ENCODE assay signal across 26 mouse cellular contexts in the genomic region with DNA sequence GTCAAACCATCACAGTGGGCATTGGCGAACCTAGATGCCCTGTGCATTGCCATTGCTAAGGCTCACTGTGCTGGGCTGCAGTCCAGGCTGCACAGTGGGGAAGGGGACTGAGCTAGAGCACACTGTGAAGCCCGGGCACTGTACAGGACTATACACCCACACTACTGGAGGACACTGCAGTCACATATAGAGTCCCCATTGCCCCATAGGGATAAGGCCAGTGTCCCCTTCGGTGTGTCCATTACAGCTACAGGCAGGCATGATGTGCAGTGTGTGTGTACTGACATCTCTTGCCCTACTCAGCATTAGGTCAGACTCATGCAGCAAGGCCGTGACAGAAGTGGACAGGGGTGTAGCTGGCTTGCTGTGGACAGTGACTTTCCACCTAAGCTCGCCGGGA. TPM values are rescaled to one million over a fixed set of nuclear protein-coding genes. Genes with fewer than 3 reads are reported as not detected.
DNase-seq lines count a peak whose midpoint lies in the region; ATAC-seq lines count a peak whose summit lies in the region.
"Had no signal": no experiment of that assay in that cellular context is flagged by ENCODE, and none has a peak within 500 bp of the region (broad histone marks: within the 10 kb centered on the region; RNA-seq: fewer than 3 reads in every experiment).

No protein-coding gene starts in this region.

- H3K27me3 ChIP-seq in embryonic facial prominence, embryonic 13.5 days: peaks cover 73% of the 10 kb centered on the region
- H3K27me3 ChIP-seq in embryonic facial prominence, embryonic 10.5 days (replicated peaks; ENCODE audit: low read depth, poor library complexity, severe bottlenecking): peaks cover 92% of the 10 kb centered on the region
- peaks cover 73% of the 10 kb centered on the region for H3K27me3 ChIP-seq in limb, embryonic 13.5 days
- peaks cover 88% of the 10 kb centered on the region for H3K27me3 ChIP-seq in limb, embryonic 10.5 days (ENCODE audit: low read depth, poor library complexity, severe bottlenecking)
- peaks cover 11% of the 10 kb centered on the region; the same call in 1 of the 2 replicates for H3K27me3 ChIP-seq in liver, embryonic 13.5 days
- H3K27me3 ChIP-seq: Patski had no signal

- H3K9me3 ChIP-seq in embryonic facial prominence, embryonic 13.5 days: no peaks in the 10 kb centered on the region
- no peaks in the 10 kb centered on the region for H3K9me3 ChIP-seq in embryonic facial prominence, embryonic 10.5 days
- H3K9me3 ChIP-seq in limb, embryonic 13.5 days: no peaks in the 10 kb centered on the region
- H3K9me3 ChIP-seq in limb, embryonic 10.5 days (replicated peaks): no peaks in the 10 kb centered on the region
- H3K9me3 ChIP-seq in liver, embryonic 13.5 days (replicated peaks): peaks cover 4% of the 10 kb centered on the region
- H3K9me3 ChIP-seq: forebrain, embryonic 13.5 days; hindbrain, embryonic 10.5 days; limb, embryonic 12.5 days had no signal

- DNase-seq in embryonic facial prominence, embryonic 10.5 days (ENCODE audit: low spot score): no peak
- DNase-seq in limb, embryonic 10.5 days (ENCODE audit: low spot score): no peak
- peak; percentile 30 for DNase-seq in 3T3-L1 (ENCODE audit: low read depth, low spot score)
- DNase-seq in liver, embryonic 13.5 days: no peak
- no peak for DNase-seq in retina, postnatal 1 day
- no peak for DNase-seq in urinary bladder, adult 18-20 months (ENCODE audit: low spot score in 2 of 2)
- DNase-seq: adrenal gland, postnatal 36 days; cerebellum, adult 9-10 months; gastrocnemius, adult 2 months; heart, postnatal 10 days; kidney, adult 11 months; lung, adult 2 months; lung, postnatal 14 days; right cerebral cortex, postnatal 25 days; spleen, adult 18-20 months had no signal

- ATAC-seq in embryonic facial prominence, embryonic 13.5 days (ENCODE audit: insufficient number of reproducible peaks, insufficient read depth, low FRiP score, low TSS enrichment, low read depth): no peak
- no peak for ATAC-seq in limb, embryonic 13.5 days (ENCODE audit: low FRiP score, low read depth)
- peak; percentile 18 for ATAC-seq in liver, embryonic 13.5 days (ENCODE audit: low read depth)
- ATAC-seq: CD4-positive, CD25-positive, alpha-beta regulatory T cell, adult 4 months; forebrain, embryonic 13.5 days; hindbrain, postnatal 0 days; midbrain, embryonic 16.5 days; Patski had no signal

- no peak overlapping the region for H3K4me2 ChIP-seq in embryonic facial prominence, embryonic 13.5 days
- no peak overlapping the region for H3K4me2 ChIP-seq in limb, embryonic 13.5 days (replicated peaks)
- H3K4me2 ChIP-seq in liver, embryonic 13.5 days: no peak overlapping the region
- H3K4me2 ChIP-seq: forebrain, embryonic 13.5 days; limb, embryonic 12.5 days had no signal

- peak overlapping the region; percentile 17; the same call in 1 of the 2 replicates for H3K9ac ChIP-seq in embryonic facial prominence, embryonic 13.5 days
- peak overlapping the region; percentile 13; the same call in 1 of the 2 replicates for H3K9ac ChIP-seq in limb, embryonic 13.5 days
- H3K9ac ChIP-seq in liver, embryonic 13.5 days: peak overlapping the region; percentile 31; the same call in 1 of the 2 replicates
- H3K9ac ChIP-seq: forebrain, embryonic 13.5 days; limb, embryonic 12.5 days had no signal

- peaks cover 32% of the 10 kb centered on the region for H3K4me1 ChIP-seq in embryonic facial prominence, embryonic 13.5 days
- peaks cover 35% of the 10 kb centered on the region for H3K4me1 ChIP-seq in embryonic facial prominence, embryonic 10.5 days
- H3K4me1 ChIP-seq in limb, embryonic 13.5 days: peaks cover 38% of the 10 kb centered on the region
- peaks cover 26% of the 10 kb centered on the region for H3K4me1 ChIP-seq in limb, embryonic 10.5 days
- peaks cover 85% of the 10 kb centered on the region for H3K4me1 ChIP-seq in liver, embryonic 13.5 days (replicated peaks)

- no peaks in the 10 kb centered on the region; the same call in 1 of the 2 replicates for H3K36me3 ChIP-seq in embryonic facial prominence, embryonic 13.5 days
- peaks cover 12% of the 10 kb centered on the region for H3K36me3 ChIP-seq in embryonic facial prominence, embryonic 10.5 days (replicated peaks)
- H3K36me3 ChIP-seq in limb, embryonic 13.5 days: no peaks in the 10 kb centered on the region
- H3K36me3 ChIP-seq in limb, embryonic 10.5 days: peaks cover 3% of the 10 kb centered on the region; the same call in 1 of the 2 replicates
- peaks cover 39% of the 10 kb centered on the region for H3K36me3 ChIP-seq in liver, embryonic 13.5 days
- H3K36me3 ChIP-seq: limb, embryonic 12.5 days had no signal

- no peak overlapping the region for H3K4me3 ChIP-seq in embryonic facial prominence, embryonic 13.5 days
- no peak overlapping the region for H3K4me3 ChIP-seq in embryonic facial prominence, embryonic 10.5 days
- H3K4me3 ChIP-seq in limb, embryonic 13.5 days: no peak overlapping the region
- no peak overlapping the region for H3K4me3 ChIP-seq in limb, embryonic 10.5 days
- H3K4me3 ChIP-seq in liver, embryonic 13.5 days (replicated peaks): no peak overlapping the region
- H3K4me3 ChIP-seq: forebrain, embryonic 13.5 days; gastrocnemius, adult 2 months; hindbrain, embryonic 10.5 days; limb, embryonic 12.5 days had no signal

- WGBS in embryonic facial prominence, embryonic 13.5 days: 78% methylated on average over 6 of the region's 6 CpGs
- WGBS in embryonic facial prominence, embryonic 10.5 days: 81% methylated on average over 6 of the region's 6 CpGs
- WGBS in limb, embryonic 13.5 days: 87% methylated on average over 6 of the region's 6 CpGs
- 85% methylated on average over 6 of the region's 6 CpGs for WGBS in limb, embryonic 10.5 days
- 53% methylated on average over 6 of the region's 6 CpGs for WGBS in liver, embryonic 13.5 days (ENCODE audit: insufficient replicate concordance)

- no peak overlapping the region for H3K27ac ChIP-seq in embryonic facial prominence, embryonic 13.5 days
- no peak overlapping the region for H3K27ac ChIP-seq in embryonic facial prominence, embryonic 10.5 days (replicated peaks)
- no peak overlapping the region; the same call in 1 of the 2 replicates for H3K27ac ChIP-seq in limb, embryonic 13.5 days
- H3K27ac ChIP-seq in limb, embryonic 10.5 days: no peak overlapping the region
- peak overlapping the region; percentile 35; the same call in 1 of the 2 replicates for H3K27ac ChIP-seq in liver, embryonic 13.5 days
- H3K27ac ChIP-seq: forebrain, embryonic 13.5 days; gastrocnemius, adult 2 months; hindbrain, embryonic 10.5 days; hindbrain, postnatal 0 days; limb, embryonic 12.5 days had no signal

RNA-seq across cellular contexts. Expression of a gene that starts 18.8 kb away (rescaled TPM):
- polyA plus RNA-seq in embryonic facial prominence, embryonic 13.5 days (2015; fragmentation: Nextera tagmentation; extraction: Ambion mirVana): 0.26 and 0.66 TPM in 2 replicates
- not detected in 2 replicates for polyA plus RNA-seq in embryonic facial prominence, embryonic 10.5 days (2016; fragmentation: Nextera tagmentation; extraction: Ambion mirVana)
- polyA plus RNA-seq in limb, embryonic 13.5 days (2015; fragmentation: Nextera tagmentation; extraction: Ambion mirVana): 0.14 and 0.38 TPM in 2 replicates
- not detected in 2 replicates for polyA plus RNA-seq in limb, embryonic 10.5 days (2016; fragmentation: Nextera tagmentation; extraction: Ambion mirVana)
- polyA plus RNA-seq in liver, embryonic 13.5 days (2015; fragmentation: Nextera tagmentation; extraction: Ambion mirVana): not detected in 2 replicates
- polyA plus RNA-seq: CD4-positive, CD25-positive, alpha-beta regulatory T cell, adult 4 months; forebrain, embryonic 13.5 days; hindbrain, embryonic 10.5 days; kidney, embryonic 16.5 days; large intestine, adult 2 months; limb, embryonic 12.5 days; lung, adult 2 months had no signal

RNA-seq across cellular contexts. Expression of a gene that starts 34.6 kb away (rescaled TPM):
- polyA plus RNA-seq in embryonic facial prominence, embryonic 13.5 days (2015; fragmentation: Nextera tagmentation; extraction: Ambion mirVana): 54.8 and 59.1 TPM in 2 replicates
- polyA plus RNA-seq in embryonic facial prominence, embryonic 10.5 days (2016; fragmentation: Nextera tagmentation; extraction: Ambion mirVana): 81.8 and 82.5 TPM in 2 replicates
- 59.2 and 59.9 TPM in 2 replicates for polyA plus RNA-seq in limb, embryonic 13.5 days (2015; fragmentation: Nextera tagmentation; extraction: Ambion mirVana)
- 84.2 and 86.1 TPM in 2 replicates for polyA plus RNA-seq in limb, embryonic 10.5 days (2016; fragmentation: Nextera tagmentation; extraction: Ambion mirVana)
- polyA plus RNA-seq in liver, embryonic 13.5 days (2015; fragmentation: Nextera tagmentation; extraction: Ambion mirVana): 30.2 and 35.0 TPM in 2 replicates

RNA-seq across cellular contexts. Expression of a gene that starts 59.8 kb away (rescaled TPM):
- polyA plus RNA-seq in embryonic facial prominence, embryonic 13.5 days (2015; fragmentation: Nextera tagmentation; extraction: Ambion mirVana): 1.7 and 1.8 TPM in 2 replicates
- polyA plus RNA-seq in embryonic facial prominence, embryonic 10.5 days (2016; fragmentation: Nextera tagmentation; extraction: Ambion mirVana): 1.5 and 2.0 TPM in 2 replicates
- polyA plus RNA-seq in limb, embryonic 13.5 days (2015; fragmentation: Nextera tagmentation; extraction: Ambion mirVana): 0.80 and 1.1 TPM in 2 replicates
- 1.3 and 1.5 TPM in 2 replicates for polyA plus RNA-seq in limb, embryonic 10.5 days (2016; fragmentation: Nextera tagmentation; extraction: Ambion mirVana)
- 10.0 and 11.7 TPM in 2 replicates for polyA plus RNA-seq in liver, embryonic 13.5 days (2015; fragmentation: Nextera tagmentation; extraction: Ambion mirVana)
